Mouse (Mus musculus) embryonic facial prominence, embryonic 12.5 days (tissue): ENCODE results near the gene Vgll1. TPM values are rescaled to one million over a fixed set of nuclear protein-coding genes. Genes with fewer than 3 reads are reported as not detected.

Experiments
- ATAC-seq: fragments of 200-750 bp; cut with Nextera tagmentation; 2 replicates; pipeline ENCODE4 v1.8.0; 2017; ENCODE audit not compliant: insufficient number of reproducible peaks, insufficient read depth, low FRiP score, low TSS enrichment
- H3K27ac ChIP-seq: fragments of 300-500 bp; sonication (generic); 2 replicates; pipeline ENCODE4 v1.5.1; 2016; ENCODE audit warnings: mild to moderate bottlenecking
- H3K27me3 ChIP-seq: fragments of 300-500 bp; sonication (generic); 2 replicates; pipeline ENCODE4 v1.6.1; 2016; ENCODE audit warnings: mild to moderate bottlenecking, moderate library complexity
- H3K36me3 ChIP-seq: fragments of 300-500 bp; sonication (generic); 2 replicates; pipeline ENCODE4 v1.6.1; 2016; ENCODE audit warnings: mild to moderate bottlenecking
- H3K4me1 ChIP-seq: fragments of 300-500 bp; sonication (generic); 2 replicates; pipeline ENCODE4 v1.6.1; 2016
- H3K4me2 ChIP-seq: fragments of 300-500 bp; sonication (generic); replicated peaks from 2 replicates; pipeline ENCODE4 v1.6.1; 2016; ENCODE audit warnings: mild to moderate bottlenecking, moderate library complexity
- H3K4me3 ChIP-seq: fragments of 300-500 bp; sonication (generic); 2 replicates; pipeline ENCODE4 v1.5.1; 2016; ENCODE audit warnings: mild to moderate bottlenecking
- H3K9ac ChIP-seq: fragments of 300-500 bp; sonication (generic); 2 replicates; pipeline ENCODE4 v1.6.1; 2016; ENCODE audit warnings: mild to moderate bottlenecking, moderate library complexity
- H3K9me3 ChIP-seq: fragments of 300-500 bp; sonication (generic); 2 replicates; pipeline ENCODE4 v1.6.1; 2016; ENCODE audit warnings: mild to moderate bottlenecking, moderate library complexity
- WGBS: fragments of 180-500 bp; shearing (Covaris S2); methylation state at CpG from one replicate; pipeline ENCODE4 v1.1.7; 2016; 5-methylcytosine and 5-hydroxymethylcytosine counted together
- polyA plus RNA-seq: library from polyadenylated mRNA; unstranded; fragments of >200 nt; fragmentation: Nextera tagmentation; extraction: Ambion mirVana; gene quantifications from 2 replicates; pipeline ENCODE4 v1.2.1, GENCODE M21; 2016

The Vgll1 gene
- polyA plus RNA-seq, result 0.51 and 0.55 TPM in 2 replicates

GRCm38 (mm10) chrX:57087806-57088205 lies at the start of gene Vgll1:
Gene Vgll1, plus strand, starts transcription at chrX:57088106.
- no peaks in the 10 kb centered on the region for H3K36me3 ChIP-seq
- H3K9me3 ChIP-seq, result no peaks in the 10 kb centered on the region
- ATAC-seq, result no peak
- no peaks in the 10 kb centered on the region for H3K27me3 ChIP-seq
- H3K27ac ChIP-seq, result no peak within 1 kb of the TSS
- 83% methylated on average over 4 of the region's 4 CpGs for WGBS
- no peak within 1 kb of the TSS for H3K4me2 ChIP-seq
- no peak within 1 kb of the TSS for H3K4me3 ChIP-seq
- no peak within 1 kb of the TSS for H3K9ac ChIP-seq
- H3K4me1 ChIP-seq, result no peaks in the 10 kb centered on the region

- no peaks in the 10 kb centered on the region for H3K4me1 ChIP-seq
Observed at GRCm38 (mm10) chrX:57042774-57043173, 45.1 kb upstream of the Vgll1 start, which contains the start of gene Brs3. Gene Brs3, plus strand, starts transcription at chrX:57043074.

GRCm38 (mm10) chrX:57043869-57044268 lies 44.0 kb upstream of the Vgll1 start:
- Histone ChIP-seq H3K36me3 (no peaks in the 10 kb centered on the region), H3K27me3 (no peaks in the 10 kb centered on the region), H3K4me2 (no peak overlapping the region), H3K9ac (no peak overlapping the region), H3K27ac (no peak overlapping the region), H3K4me3 (no peak overlapping the region), H3K9me3 (no peaks in the 10 kb centered on the region), H3K4me1 (no peaks in the 10 kb centered on the region)
- WGBS, result 83% methylated on average over 6 of the region's 6 CpGs
- ATAC-seq, result no peak

More at GRCm38 (mm10) chrX:57042774-57043173, 45.1 kb upstream of the Vgll1 start, which contains the start of gene Brs3:
- Histone ChIP-seq H3K36me3 (no peaks in the 10 kb centered on the region), H3K9ac (no peak within 1 kb of the TSS), H3K4me3 (no peak within 1 kb of the TSS), H3K27me3 (no peaks in the 10 kb centered on the region), H3K4me2 (no peak within 1 kb of the TSS), H3K27ac (no peak within 1 kb of the TSS), H3K9me3 (no peaks in the 10 kb centered on the region)
- no peak for ATAC-seq
- 76% methylated on average over 5 of the region's 5 CpGs for WGBS

GRCm38 (mm10) chrX:57052848-57053173 lies 35.1 kb upstream of the Vgll1 start:
- Histone ChIP-seq H3K36me3 (no peaks in the 10 kb centered on the region), H3K27ac (peak overlapping the region; percentile 93), H3K4me3 (peak overlapping the region; percentile 53), H3K4me1 (no peaks in the 10 kb centered on the region), H3K9ac (0 out of 2 replicates have a peak overlapping the region, but pooled peaks have one; percentile 24), H3K4me2 (peak overlapping the region; percentile 41), H3K9me3 (no peaks in the 10 kb centered on the region), H3K27me3 (no peaks in the 10 kb centered on the region)
- WGBS, result 22% methylated on average over 4 of the region's 4 CpGs
- ATAC-seq, result no peak; the same call in 1 of the 2 replicates

- Histone ChIP-seq H3K27me3 (no peaks in the 10 kb centered on the region), H3K36me3 (no peaks in the 10 kb centered on the region), H3K9me3 (no peaks in the 10 kb centered on the region), H3K4me1 (no peaks in the 10 kb centered on the region), H3K9ac (peak within 1 kb of the TSS; percentile 63), H3K27ac (peak within 1 kb of the TSS; percentile 93), H3K4me3 (peak within 1 kb of the TSS; percentile 53), H3K4me2 (peak within 1 kb of the TSS; percentile 53)
- WGBS, result 26% methylated on average over 80 of the region's 85 CpGs
- peak; percentile 97 for ATAC-seq
Observed at GRCm38 (mm10) chrX:57053174-57053992, 34.5 kb upstream of the Vgll1 start, which contains the start of gene Htatsf1. Gene Htatsf1, plus strand, starts transcription at chrX:57053583.

GRCm38 (mm10) chrX:57053993-57054385 lies 33.9 kb upstream of the Vgll1 start:
- no peaks in the 10 kb centered on the region for H3K4me1 ChIP-seq
- 24% methylated on average over 11 of the region's 11 CpGs for WGBS
- no peaks in the 10 kb centered on the region for H3K27me3 ChIP-seq
- H3K9me3 ChIP-seq, result no peaks in the 10 kb centered on the region
- no peaks in the 10 kb centered on the region for H3K36me3 ChIP-seq
- no peak overlapping the region for H3K27ac ChIP-seq
- H3K4me2 ChIP-seq, result peak overlapping the region; percentile 53
- peak; percentile 9; the same call in 1 of the 2 replicates for ATAC-seq
- peak overlapping the region; percentile 63 for H3K9ac ChIP-seq
- peak overlapping the region; percentile 53 for H3K4me3 ChIP-seq

GRCm38 (mm10) chrX:57081496-57081895 lies 6.4 kb upstream of the Vgll1 start:
- no peak for ATAC-seq
- Histone ChIP-seq H3K9me3 (no peaks in the 10 kb centered on the region), H3K4me1 (no peaks in the 10 kb centered on the region), H3K9ac (no peak overlapping the region), H3K36me3 (no peaks in the 10 kb centered on the region), H3K4me2 (no peak overlapping the region), H3K27me3 (no peaks in the 10 kb centered on the region), H3K27ac (no peak overlapping the region), H3K4me3 (no peak overlapping the region)
- WGBS, result 82% methylated on average over 5 of the region's 5 CpGs

- Histone ChIP-seq H3K36me3 (no peaks in the 10 kb centered on the region), H3K27me3 (no peaks in the 10 kb centered on the region), H3K4me2 (no peak overlapping the region), H3K27ac (no peak overlapping the region), H3K4me1 (no peaks in the 10 kb centered on the region), H3K9ac (no peak overlapping the region), H3K4me3 (no peak overlapping the region), H3K9me3 (no peaks in the 10 kb centered on the region)
- no peak for ATAC-seq
- WGBS, result 85% methylated on average over 1 of the region's 1 CpGs
Observed at GRCm38 (mm10) chrX:57103415-57103814, 15.5 kb downstream of the Vgll1 start.

GRCm38 (mm10) chrX:57106956-57107355 lies 19.1 kb downstream of the Vgll1 start:
- Histone ChIP-seq H3K27ac (no peak overlapping the region), H3K4me1 (no peaks in the 10 kb centered on the region), H3K36me3 (no peaks in the 10 kb centered on the region), H3K27me3 (no peaks in the 10 kb centered on the region), H3K4me2 (no peak overlapping the region), H3K4me3 (no peak overlapping the region), H3K9me3 (no peaks in the 10 kb centered on the region), H3K9ac (no peak overlapping the region)
- 90% methylated on average over 3 of the region's 3 CpGs for WGBS
- ATAC-seq, result no peak

- H3K27ac ChIP-seq, result no peak overlapping the region
- H3K4me1 ChIP-seq, result no peaks in the 10 kb centered on the region
- no peak for ATAC-seq
- 75% methylated on average over 8 of the region's 8 CpGs for WGBS
- no peaks in the 10 kb centered on the region for H3K36me3 ChIP-seq
- no peaks in the 10 kb centered on the region for H3K27me3 ChIP-seq
- no peak overlapping the region for H3K4me3 ChIP-seq
- H3K9me3 ChIP-seq, result no peaks in the 10 kb centered on the region
- H3K9ac ChIP-seq, result no peak overlapping the region
- no peak overlapping the region for H3K4me2 ChIP-seq
Observed at GRCm38 (mm10) chrX:57118143-57118542, 30.2 kb downstream of the Vgll1 start.

GRCm38 (mm10) chrX:57120768-57121167 lies 32.9 kb downstream of the Vgll1 start:
- no peaks in the 10 kb centered on the region for H3K4me1 ChIP-seq
- no peak overlapping the region for H3K4me3 ChIP-seq
- ATAC-seq, result no peak
- H3K36me3 ChIP-seq, result no peaks in the 10 kb centered on the region
- H3K9me3 ChIP-seq, result no peaks in the 10 kb centered on the region
- WGBS, result 84% methylated on average over 1 of the region's 1 CpGs
- no peak overlapping the region for H3K4me2 ChIP-seq
- H3K27ac ChIP-seq, result no peak overlapping the region
- H3K9ac ChIP-seq, result no peak overlapping the region
- H3K27me3 ChIP-seq, result no peaks in the 10 kb centered on the region

GRCm38 (mm10) chrX:57130633-57131032 lies 42.7 kb downstream of the Vgll1 start:
- no peak overlapping the region for H3K27ac ChIP-seq
- H3K36me3 ChIP-seq, result no peaks in the 10 kb centered on the region
- no peaks in the 10 kb centered on the region for H3K9me3 ChIP-seq
- H3K4me2 ChIP-seq, result no peak overlapping the region
- H3K9ac ChIP-seq, result no peak overlapping the region
- 47% methylated on average over 1 of the region's 1 CpGs for WGBS
- no peaks in the 10 kb centered on the region for H3K4me1 ChIP-seq
- no peak overlapping the region for H3K4me3 ChIP-seq
- no peaks in the 10 kb centered on the region for H3K27me3 ChIP-seq
- no peak for ATAC-seq
